Mouse (Mus musculus) heart, adult 8-10 months (tissue): ENCODE data around the gene Slc35e3. TPM values are rescaled to one million over a fixed set of nuclear protein-coding genes. Genes with fewer than 3 reads are reported as not detected.

Experiments used
- DNase-seq: peaks from one replicate; pipeline ENCODE4 v3.0.0; 2022; ENCODE audit warnings: low spot score
- total RNA-seq, 4 experiments: library from RNA; stranded (reverse); gene quantifications; 2 replicates each; pipeline ENCODE4 v1.2.4; 2022

The Slc35e3 gene
- total RNA-seq, 4 experiments from 2014 or later, result 7.7 to 9.3 (median 7.8) TPM

DNA sequence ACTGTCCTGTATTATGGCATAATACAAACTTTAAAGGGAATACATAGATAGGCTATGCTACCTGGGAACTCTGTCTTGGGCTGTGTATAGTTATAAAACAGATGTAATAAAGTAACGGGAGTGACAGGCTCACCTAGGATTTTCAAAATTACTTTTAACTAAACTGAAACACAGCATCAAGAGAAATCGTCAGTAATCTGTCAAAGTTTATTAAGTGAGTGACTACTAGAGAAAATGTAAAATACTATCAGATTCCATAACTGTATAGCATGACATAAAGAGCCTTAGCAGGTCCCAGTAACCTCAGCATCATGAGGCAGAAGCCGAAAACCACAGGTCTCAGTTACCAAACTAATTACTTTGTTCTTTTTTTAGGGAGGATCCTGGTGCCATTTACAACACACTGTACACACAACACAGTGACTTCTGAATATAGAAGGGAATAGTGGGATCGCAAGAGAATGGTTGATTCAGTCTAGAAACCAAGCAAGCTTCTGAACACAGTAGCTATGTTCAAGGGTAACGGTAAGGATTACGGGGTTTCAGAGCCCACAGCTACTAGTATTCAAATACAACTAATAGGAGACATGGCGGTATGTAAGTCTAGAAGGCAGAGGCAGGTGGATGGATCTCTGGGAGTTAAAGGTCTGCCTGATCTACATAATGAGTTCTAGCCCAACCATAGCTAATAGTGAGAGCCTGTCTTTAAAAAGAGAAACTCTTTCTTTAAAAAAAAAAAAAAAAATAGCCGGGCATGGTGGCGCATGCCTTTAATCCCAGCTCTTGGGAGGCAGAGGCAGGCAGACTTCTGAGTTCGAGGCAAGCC lies 47.6 kb downstream of the Slc35e3 start:
- DNase-seq, result no peak

DNA sequence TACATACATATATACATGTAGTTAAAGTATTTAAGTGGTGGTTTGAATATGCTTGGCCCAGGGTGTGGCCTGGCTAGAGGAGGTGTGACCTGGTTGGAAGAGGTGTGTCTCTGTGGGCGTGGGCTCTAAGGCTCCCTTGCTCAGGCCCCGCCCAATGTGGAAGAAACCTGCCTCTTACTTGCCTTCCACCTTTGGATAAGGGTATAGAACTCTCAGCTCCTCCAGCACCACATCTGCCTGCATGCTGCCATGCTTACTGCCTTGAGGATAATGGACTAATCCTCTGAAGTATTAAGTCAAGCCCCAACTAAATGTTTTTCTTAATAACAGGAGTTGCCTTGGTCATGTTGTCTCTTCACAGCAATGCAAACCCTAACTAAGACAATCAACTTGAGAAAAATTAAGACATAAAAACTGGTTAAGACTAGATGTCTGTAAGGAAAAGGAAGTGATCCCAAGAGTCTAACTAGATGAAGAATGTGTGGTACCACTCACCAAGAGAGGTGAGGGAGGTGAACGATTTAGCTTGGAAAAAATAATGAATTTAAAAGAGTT lies 48.5 kb downstream of the Slc35e3 start:
- DNase-seq, result no peak

DNA sequence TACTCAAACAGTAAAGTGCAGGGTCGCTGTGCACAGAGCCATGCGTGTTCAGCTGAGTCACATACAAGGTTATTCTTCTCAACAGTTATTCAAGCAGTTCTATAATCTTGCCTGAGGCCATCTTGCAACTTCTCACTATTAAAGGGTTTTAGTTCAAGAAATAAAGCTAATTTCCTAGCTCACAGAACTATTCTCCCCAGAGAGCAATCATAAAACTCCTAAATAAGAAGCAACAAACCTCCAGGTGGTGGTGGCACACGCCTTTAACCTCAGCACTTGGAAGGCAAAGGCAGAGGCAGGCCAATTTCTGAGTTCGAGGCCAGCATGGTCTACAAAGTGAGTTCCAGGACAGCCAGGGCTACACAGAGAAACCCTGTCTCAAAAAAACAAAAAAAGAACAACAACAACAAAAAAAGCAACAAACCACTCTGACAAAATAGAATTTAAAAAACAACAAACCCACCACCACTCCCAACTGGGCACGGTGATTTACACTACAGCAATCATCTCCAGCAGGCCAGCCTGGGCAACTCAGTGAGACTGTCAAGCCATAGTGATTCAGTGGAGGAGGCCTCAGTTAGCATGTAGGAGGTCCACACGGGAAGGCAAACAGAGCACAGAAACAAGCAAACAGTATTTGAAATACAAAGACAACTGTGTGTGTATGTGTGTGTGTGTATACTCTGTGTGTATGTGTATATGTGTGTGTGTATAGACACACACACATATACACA lies 49.2 kb downstream of the Slc35e3 start:
- no peak for DNase-seq

DNA sequence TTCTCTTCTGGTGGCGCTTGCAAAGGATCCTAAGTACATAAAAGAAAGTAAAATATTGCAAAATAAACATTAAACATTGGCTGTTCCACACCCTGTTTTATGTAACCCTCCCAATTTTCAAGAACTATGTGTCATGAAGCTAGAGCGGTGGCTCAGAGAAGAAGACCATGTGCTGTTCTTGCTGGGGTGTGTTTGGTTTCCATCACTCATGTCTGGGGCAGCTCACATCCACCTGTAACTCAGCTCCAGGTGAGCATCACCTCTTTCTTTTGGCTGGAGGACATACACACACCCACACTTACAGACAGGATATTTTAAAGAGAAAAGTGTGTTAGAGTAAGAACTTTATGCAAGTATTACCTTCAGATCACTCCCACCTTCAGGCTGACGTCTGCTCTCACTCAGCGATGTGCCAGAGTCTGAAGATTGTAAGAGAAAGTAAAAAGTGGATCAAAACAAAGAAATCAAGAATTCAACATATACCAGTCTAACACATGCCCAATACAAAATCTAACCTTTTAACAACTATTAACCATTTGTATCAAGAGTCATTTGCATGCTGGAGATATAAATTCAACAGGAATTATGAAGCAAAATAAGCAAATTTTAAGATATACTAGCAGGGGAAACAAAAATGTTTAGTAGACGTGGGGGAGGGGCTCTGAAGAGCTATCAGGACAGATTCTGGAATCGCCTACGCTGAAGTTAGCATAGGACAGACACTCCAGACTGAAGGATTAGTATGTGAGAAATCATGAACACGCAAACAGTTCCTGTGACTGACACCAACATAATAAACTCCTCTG lies 49.9 kb downstream of the Slc35e3 start:
- DNase-seq, result no peak

DNA sequence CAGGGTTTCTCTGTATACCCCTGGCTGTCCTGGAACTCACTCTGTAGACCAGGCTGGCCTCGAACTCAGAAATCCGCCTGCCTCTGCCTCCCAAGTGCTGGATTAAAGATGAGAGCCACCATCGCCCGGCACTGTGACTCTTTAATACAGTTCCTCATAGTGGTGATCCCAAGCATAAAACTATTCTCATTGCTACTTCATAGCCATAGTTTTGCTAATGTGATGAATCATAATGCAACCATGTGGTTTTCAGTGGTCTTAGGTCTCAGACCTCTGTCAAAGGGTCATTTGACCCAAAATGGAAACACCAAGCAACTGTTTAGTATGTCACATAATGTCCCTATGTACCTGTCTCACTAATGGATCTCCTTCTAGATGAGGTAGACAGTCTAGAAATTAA lies 50.6 kb downstream of the Slc35e3 start:
- DNase-seq, result no peak

DNA sequence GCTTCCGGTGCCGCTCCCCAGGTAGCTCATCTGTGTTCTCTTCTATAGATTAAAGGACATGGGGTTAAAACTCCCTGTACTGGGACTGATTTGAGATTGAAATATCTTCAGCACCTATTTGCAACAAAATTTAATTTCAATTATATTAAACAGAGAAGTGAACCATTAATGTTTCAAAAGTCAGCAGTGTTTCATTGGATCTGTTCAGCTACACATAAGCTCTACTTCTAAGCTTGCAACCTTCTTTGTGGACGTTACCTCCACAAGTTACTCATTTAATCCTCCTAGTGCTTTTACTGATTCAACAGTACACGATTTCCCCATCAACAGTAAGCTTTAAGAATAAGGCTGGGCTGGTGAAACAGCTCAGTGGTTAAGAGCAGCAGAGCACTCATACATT lies 51.1 kb downstream of the Slc35e3 start:
- DNase-seq, result no peak

DNA sequence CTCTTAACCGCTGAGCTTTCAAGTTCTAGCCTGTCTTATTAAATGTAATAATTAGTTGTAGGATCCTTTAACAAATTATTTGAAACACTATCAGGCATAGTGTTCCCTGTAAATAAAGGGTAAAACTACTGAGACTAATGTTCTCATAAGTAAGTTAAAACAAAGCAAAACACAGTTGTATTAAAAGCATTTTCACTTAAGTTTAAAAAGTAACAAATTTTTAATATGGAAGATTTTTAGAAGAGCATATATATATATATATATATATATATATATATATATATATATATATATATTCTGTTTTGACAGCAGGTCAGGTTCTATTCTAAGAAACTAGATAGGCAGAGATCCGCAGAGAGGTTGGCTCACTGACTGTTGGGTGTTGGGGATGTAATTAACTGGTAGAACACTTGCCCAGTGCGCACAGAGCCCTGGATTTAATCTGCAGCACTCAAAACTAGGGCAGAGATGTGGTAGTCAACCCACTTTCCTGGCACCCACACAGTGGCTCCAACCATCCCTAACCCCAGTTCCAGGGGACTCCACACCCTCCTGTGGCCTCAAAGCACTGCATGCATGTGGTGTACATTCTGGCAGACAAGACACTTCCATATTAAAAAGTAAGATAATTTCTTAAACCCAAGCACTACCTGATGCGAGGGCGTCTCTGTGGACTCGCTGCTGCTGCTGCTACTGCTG lies 51.8 kb downstream of the Slc35e3 start:
- DNase-seq, result no peak

DNA sequence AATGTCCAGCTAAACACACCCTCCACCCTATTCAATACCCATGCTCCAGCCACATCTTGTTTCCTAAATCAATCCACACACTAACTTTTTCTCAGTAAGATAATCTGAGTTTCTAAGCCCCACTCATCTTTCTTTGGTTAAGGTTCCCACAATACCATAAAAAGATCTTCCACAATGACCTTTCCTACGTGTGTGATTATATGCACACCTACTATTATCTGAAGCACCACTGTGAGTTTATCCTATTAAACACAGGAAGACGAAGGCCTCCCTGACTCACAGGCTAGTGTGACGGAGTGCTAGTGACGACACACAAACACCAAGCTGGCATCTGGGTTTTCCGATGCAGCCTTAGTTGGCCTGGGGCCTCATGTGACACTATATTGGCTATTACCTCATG lies 53.2 kb downstream of the Slc35e3 start:
- no peak for DNase-seq

DNA sequence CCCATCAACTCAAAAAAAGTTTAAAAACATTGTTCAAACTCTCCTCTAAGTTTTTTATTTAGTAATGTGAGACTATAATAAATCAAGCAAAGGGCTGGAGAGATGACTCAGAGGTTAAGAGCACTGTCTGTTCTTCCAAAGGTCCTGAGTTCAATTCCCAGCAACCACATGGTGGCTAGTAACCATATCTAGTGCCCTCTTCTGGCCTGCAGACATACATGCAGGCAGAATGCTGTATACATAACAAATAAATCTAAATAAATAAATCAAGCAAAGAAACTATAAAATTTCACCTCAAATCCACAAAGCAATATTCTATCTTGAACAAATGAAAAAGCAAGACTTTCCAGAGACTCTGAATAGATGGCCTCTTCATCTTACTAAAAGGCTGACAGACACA lies 54.0 kb downstream of the Slc35e3 start:
- no peak for DNase-seq

DNA sequence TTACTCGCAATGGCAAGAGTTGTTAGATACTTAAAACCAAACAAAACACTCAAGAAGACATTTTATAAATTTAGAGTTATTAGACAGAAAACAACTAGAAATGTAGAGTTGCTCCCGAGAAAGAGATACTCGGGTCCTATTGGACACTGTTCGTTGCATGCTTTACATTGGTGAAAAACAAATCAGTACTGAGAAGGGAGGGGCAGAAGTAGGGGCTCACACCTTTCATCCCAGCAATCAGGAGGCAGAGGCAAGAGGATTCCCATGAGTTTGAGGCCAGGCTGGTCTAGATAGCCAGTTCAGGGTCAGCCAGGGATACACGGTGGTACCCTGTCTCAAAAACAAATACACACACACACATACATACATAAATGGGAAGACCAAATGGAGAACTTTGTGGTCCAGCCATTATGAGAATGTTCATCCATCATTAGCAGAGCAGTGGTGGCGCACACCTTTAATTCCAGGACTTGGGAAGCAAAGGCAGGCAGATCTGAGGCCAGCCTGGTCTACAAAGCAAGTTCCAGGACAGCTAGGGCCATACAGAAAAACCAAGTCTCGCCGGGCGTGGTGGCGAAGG lies 54.7 kb downstream of the Slc35e3 start:
- no peak for DNase-seq

DNA sequence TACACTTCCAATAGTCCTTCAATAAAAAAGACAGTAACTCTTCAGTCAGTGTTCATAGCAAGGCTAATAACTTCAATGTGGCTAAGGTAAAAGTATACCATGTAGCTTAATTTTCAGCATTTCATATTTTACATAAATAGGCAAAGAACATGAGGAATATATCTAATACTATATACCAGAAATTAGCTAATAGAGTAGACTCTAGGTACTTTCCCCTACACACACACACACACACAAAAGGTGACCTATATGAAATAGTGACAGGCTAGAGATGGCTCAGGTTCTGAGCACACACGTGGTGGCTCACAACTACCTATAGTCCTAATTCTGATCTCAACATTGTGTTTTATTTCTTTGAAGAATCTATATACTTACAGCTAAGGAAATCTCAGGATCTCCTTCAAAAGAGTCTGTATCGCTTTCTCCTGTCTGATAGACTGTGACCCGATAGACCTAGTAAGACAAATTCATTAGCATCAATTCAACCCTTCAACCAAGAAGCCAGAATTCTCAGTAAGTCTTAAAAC lies 55.3 kb downstream of the Slc35e3 start:
- no peak for DNase-seq

DNA sequence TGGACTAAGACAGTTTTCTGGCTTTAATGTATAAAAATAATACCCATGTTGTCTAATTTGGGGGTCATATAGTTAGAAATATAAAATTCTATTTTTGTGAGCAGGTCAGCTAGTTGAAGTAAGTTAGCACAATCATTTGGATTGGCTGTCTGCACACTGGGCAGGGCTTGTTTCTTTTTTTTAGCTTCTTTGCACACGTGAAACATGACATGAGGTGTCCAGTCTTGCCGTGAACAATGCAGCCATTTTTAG lies 56.1 kb downstream of the Slc35e3 start:
- no peak for DNase-seq

DNA sequence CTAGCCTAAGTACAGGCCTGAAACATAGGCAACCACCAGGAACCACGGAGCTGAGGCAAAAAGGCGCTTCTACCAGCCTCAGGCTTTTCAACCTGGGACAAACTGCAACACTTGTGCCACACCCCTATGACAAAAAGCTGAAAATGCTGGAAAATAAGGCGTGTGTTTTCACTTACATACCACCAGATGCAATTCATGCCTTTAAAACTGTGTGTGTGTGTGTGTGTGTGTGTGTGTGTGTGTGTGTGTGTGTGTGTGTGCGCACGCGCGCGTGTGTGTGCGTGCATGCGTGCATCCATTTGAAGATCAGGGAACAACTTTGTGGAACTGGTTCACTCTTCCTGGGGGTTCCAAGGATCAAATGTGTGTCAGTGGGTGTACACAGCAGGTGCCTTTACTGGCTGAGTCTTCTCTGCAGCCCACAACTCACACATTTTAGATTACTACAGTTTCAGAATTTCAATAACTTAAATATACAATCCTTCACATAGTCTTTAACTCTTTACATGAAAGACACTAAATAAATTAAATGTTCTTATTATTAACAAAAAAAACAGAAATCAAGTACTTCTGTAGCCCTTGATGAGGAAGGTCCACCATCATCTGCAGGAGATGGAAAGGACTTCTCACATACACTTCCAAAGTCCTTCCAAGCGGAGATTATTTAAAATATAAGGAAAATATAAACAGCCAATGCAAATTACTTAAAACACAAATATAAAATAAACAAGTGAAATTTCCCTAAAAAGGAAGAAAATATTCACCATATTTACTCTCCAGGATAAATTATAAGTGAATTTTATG lies 56.7 kb downstream of the Slc35e3 start:
- no peak for DNase-seq

DNA sequence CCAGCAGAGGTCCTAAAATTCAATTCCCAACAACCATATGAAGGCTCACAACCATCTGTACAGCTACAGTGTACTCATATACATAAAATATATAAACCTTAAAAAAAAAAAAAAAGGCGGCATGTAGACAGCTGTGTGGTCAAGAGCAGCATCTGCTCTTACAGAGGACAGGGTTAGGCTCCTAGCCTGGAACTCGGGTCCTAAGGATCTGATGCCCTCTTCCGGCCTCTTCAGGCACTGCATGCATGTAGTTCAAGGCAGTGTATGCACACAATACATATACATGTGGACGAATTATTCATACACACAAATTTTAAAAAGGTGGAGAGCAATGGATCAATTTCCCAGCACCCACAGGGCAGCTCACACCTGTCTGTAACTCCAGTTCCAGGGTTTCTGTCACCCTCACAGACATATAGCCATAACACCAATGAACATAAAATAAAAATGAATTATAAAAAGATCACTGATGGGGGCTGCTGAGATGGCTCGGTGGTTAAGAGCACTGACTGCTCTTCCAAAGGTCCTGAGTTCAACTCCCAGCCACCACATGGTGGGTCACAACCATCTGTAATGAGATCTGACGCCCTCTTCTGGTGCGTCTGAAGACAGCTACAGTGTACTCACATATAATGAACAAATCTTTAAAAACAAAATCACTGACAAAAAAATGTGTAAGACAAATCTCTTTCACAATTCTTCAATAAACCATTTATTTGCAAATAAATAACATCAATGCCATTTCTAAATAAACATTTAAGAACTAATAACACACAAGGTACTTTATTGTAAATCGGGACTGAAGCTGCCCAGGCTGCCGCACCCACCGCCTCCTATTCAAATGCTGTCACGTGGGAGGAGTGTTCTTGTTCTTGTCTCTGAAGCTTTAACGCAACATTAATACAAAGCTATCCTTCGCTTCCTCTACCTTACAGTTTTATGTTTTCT lies 57.7 kb downstream of the Slc35e3 start:
- DNase-seq, result no peak

DNA sequence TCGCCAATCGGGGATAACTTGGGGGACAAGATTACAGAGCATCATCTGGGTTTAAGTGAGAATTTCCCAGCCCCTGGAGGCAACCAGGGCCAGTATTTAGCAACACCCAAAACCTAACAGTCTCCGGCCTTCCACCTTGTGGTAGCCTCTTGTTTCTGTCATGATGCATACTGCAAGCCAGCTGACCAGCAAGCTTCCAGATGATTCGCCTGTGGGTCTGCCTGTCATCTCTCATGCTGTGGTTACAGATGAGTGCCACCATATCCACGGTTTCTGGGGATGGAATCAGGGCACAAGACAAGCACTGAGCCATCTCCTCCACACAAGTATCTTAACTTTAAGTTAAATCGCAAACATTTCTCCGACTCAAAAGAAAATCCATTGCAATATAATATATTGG lies 58.6 kb downstream of the Slc35e3 start:
- DNase-seq, result no peak

DNA sequence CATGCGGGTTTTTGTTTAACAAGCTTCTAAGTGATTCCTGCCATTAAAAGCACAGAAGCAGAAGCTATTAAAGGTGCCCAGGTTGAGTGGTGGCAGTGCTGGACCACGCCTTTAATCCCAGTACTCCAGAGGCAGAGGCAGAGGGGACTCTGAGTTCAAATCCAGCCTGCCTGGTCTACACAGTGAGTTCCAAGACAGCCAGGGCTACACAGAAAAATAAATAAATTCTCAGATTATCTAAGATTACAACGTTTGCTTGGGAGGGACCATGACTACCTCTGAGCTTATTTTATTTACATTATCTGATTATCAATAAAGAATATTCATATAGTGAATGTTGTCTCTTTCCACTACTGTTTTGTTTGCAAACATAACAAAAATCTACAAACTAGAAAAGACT lies 59.1 kb downstream of the Slc35e3 start:
- no peak for DNase-seq

DNA sequence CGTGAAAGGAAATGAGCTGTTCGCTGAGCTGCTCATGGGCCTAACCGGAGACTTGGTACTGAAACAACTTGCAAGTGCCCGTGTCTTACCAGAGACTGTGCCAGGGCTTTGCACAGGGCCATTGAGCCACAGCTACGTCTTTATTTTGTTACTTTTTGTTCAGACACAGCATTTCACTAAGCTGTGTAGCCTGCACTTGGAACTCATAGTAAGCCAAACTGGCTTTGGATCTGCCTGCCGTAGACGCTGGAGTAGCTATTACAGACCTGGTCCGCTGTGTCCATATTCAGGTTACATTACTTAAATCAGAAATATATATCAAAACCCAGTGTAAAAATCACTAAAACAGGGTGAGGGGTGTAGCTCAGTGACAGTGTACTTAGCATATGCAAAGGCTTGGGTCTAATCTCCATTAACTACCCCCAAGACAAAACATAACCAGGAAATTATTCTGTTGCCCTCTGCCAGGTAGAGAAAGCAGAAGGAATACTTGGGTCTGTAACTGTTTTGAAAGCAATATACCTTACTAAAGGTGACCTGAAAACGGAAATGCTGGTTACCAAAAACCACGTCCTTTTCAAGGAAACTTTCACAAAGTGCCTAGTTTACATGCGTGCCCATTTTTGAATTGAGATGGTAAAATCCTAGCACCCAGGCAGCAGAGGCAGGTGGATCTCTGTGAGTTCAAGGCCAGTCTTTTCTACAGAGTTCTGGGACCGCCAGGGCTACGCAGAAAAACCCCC lies 60.1 kb downstream of the Slc35e3 start:
- DNase-seq, result no peak

DNA sequence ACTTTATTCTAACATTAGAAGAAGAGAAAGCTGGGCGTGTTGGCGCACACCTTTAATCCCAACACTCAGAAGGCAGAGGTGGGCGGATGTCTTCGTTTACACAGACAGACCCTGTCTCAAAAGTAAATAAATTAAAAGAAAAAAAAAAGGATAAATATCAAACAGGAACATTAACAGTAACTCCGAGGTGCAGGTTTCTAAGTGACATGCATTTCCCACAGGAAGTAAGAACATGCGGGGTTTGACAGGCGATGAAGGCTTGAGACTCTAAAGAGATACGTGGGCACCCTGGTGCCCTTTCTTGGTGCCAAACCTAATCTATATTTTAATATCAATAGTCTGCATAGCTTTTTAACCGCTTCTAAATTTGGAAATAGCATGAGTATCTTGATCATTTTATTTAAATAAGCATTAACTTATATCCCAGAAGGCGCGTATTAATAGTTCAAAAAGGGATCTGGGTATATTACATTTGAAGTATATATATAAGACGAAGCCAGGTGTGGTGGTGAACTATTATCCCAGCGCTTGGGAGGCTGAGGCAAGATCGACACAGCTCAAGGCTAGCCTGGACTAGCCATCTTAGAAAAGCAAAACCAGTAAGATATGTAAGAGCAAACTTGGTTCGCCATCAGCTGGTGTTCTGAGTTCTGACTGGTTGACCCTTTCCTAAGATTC lies 60.9 kb downstream of the Slc35e3 start:
- no peak for DNase-seq
